8 mouse cellular contexts compared by ENCODE assay signal in the genomic region with DNA sequence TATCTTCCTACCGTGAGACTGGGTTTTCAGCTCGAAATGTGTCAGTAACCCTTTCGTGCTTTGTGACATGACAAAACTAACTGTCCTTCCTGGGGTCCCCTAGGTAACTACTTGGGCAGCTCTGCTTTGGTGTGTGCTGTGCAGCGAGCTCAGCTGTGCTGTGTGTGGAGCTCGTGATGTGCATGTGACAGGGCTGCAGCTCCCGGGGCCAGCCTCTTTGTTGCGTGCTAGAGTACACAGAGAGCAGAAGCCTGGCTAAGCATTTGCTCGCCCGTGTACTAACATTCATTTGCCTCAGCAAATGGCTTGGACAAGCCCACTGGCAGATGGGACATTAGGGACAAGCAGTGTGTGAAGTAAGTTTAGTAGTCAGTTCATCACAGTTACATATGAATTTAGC.
"Had no signal": no experiment of that assay in that cellular context is flagged by ENCODE, and none has a peak within 500 bp of the region (broad histone marks: within the 10 kb centered on the region; RNA-seq: fewer than 3 reads in every experiment).

No protein-coding gene starts in this region.

- DNase-seq: kidney, adult 9 months; kidney, postnatal 14 days; layer of hippocampus, postnatal 36 days; liver, embryonic 13.5 days; lung, adult 2 months; right cerebral cortex, postnatal 25 days; spleen, adult 18-20 months; thymus, postnatal 25 days had no signal
